Comparison of ENCODE assay signal across 8 mouse cellular contexts in the genomic region with DNA sequence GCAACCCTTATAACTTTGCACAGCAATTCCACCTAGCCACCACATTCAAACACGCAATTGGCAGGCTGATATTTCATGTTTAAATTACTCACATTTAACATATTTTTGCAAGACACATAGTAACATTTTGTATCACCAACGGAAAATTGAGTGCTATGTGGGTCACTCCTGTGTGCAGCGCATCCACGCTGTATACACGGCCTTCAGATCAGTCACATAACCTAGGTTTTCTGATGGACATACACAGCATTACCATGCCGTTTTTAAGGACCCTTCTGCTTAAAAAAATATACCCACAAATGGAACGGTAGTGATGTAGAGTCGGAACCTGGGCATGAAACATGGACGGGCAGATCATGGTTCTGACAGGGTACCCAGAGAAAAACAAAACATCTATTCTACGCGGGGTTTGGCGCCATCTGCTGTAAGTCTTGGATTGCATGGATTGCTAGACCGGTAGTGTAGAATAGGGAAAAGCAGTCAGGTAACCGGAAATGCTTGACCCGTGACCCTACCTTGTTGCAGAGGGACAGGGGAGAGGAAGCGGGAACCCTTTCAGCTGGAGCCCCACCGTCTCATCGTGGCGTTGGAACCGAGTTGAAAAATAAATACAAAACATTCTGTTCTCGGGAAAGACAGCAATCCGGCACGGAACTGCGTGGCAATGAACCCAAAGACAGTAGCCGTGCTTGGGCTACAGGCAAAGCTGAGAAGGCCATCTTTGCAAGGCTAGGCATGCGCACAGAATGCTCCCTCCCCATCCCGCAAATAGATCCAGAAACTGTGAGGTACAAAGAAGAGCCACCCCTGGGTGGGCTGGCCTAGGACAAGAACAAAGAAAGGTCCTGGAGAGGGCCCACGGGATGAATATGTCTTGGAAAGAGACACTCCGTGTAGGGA. TPM values are rescaled to one million over a fixed set of nuclear protein-coding genes. Genes with fewer than 3 reads are reported as not detected.
DNase-seq lines count a peak whose midpoint lies in the region; ATAC-seq and TF ChIP-seq lines count a peak whose summit lies in the region.

No protein-coding gene starts in this region.

- peak; percentile 92 for DNase-seq in 3T3-L1 (ENCODE audit: low read depth, low spot score)
- DNase-seq in adrenal gland, adult 18-20 months (ENCODE audit: low spot score in 2 of 2): peak; percentile 64 to 67
- peak; percentile 63 for DNase-seq in embryonic facial prominence, embryonic 10.5 days (ENCODE audit: low spot score)
- peak; percentile 79 for DNase-seq in limb, embryonic 11.5 days (ENCODE audit: low spot score)
- peak; percentile 60 for DNase-seq in thymus, adult 2 months

- peak overlapping the region; percentile 50 for H3K4me2 ChIP-seq in heart, embryonic 11.5 days
- no peak overlapping the region for H3K4me2 ChIP-seq in kidney, embryonic 14.5 days (replicated peaks; ENCODE audit: low read depth, low read length)
- no peak overlapping the region for H3K4me2 ChIP-seq in limb, embryonic 11.5 days (ENCODE audit: low read depth, severe bottlenecking)
- peak overlapping the region; percentile 36 for H3K4me2 ChIP-seq in midbrain, embryonic 16.5 days (ENCODE audit: low read length)

- H3K9ac ChIP-seq in heart, embryonic 11.5 days (ENCODE audit: low read depth, low read length): no peak overlapping the region
- H3K9ac ChIP-seq in kidney, embryonic 14.5 days (ENCODE audit: low read depth, low read length): no peak overlapping the region
- H3K9ac ChIP-seq in limb, embryonic 11.5 days (ENCODE audit: low read length): no peak overlapping the region
- H3K9ac ChIP-seq in midbrain, embryonic 16.5 days (ENCODE audit: low read depth, low read length): peak overlapping the region; percentile 21; the same call in 1 of the 2 replicates

- peak overlapping the region; percentile 36; the same call in 1 of the 2 replicates for H3K4me3 ChIP-seq in embryonic facial prominence, embryonic 10.5 days
- H3K4me3 ChIP-seq in heart, embryonic 11.5 days (ENCODE audit: low read depth, low read length): no peak overlapping the region
- no peak overlapping the region for H3K4me3 ChIP-seq in kidney, embryonic 14.5 days (ENCODE audit: low read length)
- H3K4me3 ChIP-seq in limb, embryonic 11.5 days (ENCODE audit: low read depth, low read length): no peak overlapping the region
- H3K4me3 ChIP-seq in midbrain, embryonic 16.5 days (ENCODE audit: low read depth, low read length): no peak overlapping the region
- H3K4me3 ChIP-seq in thymus, adult 2 months (ENCODE audit: control insufficient read depth, insufficient read depth, low read length): no peak overlapping the region

- H3K4me1 ChIP-seq in embryonic facial prominence, embryonic 10.5 days: peaks cover 10% of the 10 kb centered on the region; the same call in 1 of the 2 replicates
- no peaks in the 10 kb centered on the region for H3K4me1 ChIP-seq in heart, embryonic 11.5 days (ENCODE audit: control insufficient read depth, insufficient read depth, low read length)
- H3K4me1 ChIP-seq in kidney, embryonic 14.5 days (ENCODE audit: control insufficient read depth, insufficient read depth, low read length): 0 out of 2 replicates have a peak, but pooled peaks cover 7% of the 10 kb centered on the region
- no peaks in the 10 kb centered on the region for H3K4me1 ChIP-seq in limb, embryonic 11.5 days (ENCODE audit: control insufficient read depth, insufficient read depth, low read length)
- H3K4me1 ChIP-seq in midbrain, embryonic 16.5 days (ENCODE audit: control insufficient read depth, insufficient read depth, low read length): no peaks in the 10 kb centered on the region
- H3K4me1 ChIP-seq in thymus, adult 2 months (replicated peaks; ENCODE audit: control insufficient read depth, insufficient read depth, low read length): peaks cover 14% of the 10 kb centered on the region

- WGBS in embryonic facial prominence, embryonic 10.5 days: 44% methylated on average over 29 of the region's 29 CpGs
- 39% methylated on average over 29 of the region's 29 CpGs for WGBS in heart, embryonic 11.5 days (ENCODE audit: insufficient replicate concordance)
- WGBS in kidney, embryonic 14.5 days: 47% methylated on average over 29 of the region's 29 CpGs
- WGBS in limb, embryonic 11.5 days: 52% methylated on average over 29 of the region's 29 CpGs
- WGBS in midbrain, embryonic 16.5 days: 43% methylated on average over 29 of the region's 29 CpGs
- WGBS in thymus, adult 2 months: 45% methylated on average over 29 of the region's 29 CpGs

- no peak for TF ChIP-seq POLR2A in thymus, adult 2 months (IDR thresholded peaks at IDR 0.05; ENCODE audit: control insufficient read depth, extremely low read depth, insufficient read depth, low read length, poor library complexity)

- H3K9me3 ChIP-seq in embryonic facial prominence, embryonic 10.5 days: no peaks in the 10 kb centered on the region
- no peaks in the 10 kb centered on the region for H3K9me3 ChIP-seq in heart, embryonic 11.5 days (replicated peaks; ENCODE audit: control insufficient read depth, low read length)
- H3K9me3 ChIP-seq in kidney, embryonic 14.5 days (ENCODE audit: control insufficient read depth, low read length): no peaks in the 10 kb centered on the region
- H3K9me3 ChIP-seq in limb, embryonic 11.5 days (ENCODE audit: control insufficient read depth, low read length): no peaks in the 10 kb centered on the region
- no peaks in the 10 kb centered on the region for H3K9me3 ChIP-seq in midbrain, embryonic 16.5 days (replicated peaks; ENCODE audit: control insufficient read depth, low read length, poor library complexity, severe bottlenecking)

- ATAC-seq in heart, embryonic 11.5 days (replicated peaks; ENCODE audit: insufficient number of reproducible peaks, low FRiP score, low TSS enrichment): no peak
- peak; percentile 68 for ATAC-seq in kidney, embryonic 14.5 days (ENCODE audit: low FRiP score, low TSS enrichment)
- no peak for ATAC-seq in limb, embryonic 11.5 days (ENCODE audit: insufficient number of reproducible peaks, low FRiP score, low TSS enrichment, low read depth)
- peak; percentile 87 for ATAC-seq in midbrain, embryonic 16.5 days

- peaks cover 7% of the 10 kb centered on the region; the same call in 1 of the 2 replicates for H3K27me3 ChIP-seq in embryonic facial prominence, embryonic 10.5 days (replicated peaks; ENCODE audit: low read depth, poor library complexity, severe bottlenecking)
- H3K27me3 ChIP-seq in heart, embryonic 11.5 days (ENCODE audit: control insufficient read depth, insufficient read depth, low read length): no peaks in the 10 kb centered on the region
- no peaks in the 10 kb centered on the region for H3K27me3 ChIP-seq in kidney, embryonic 14.5 days (ENCODE audit: control insufficient read depth, insufficient read depth, low read length)
- H3K27me3 ChIP-seq in limb, embryonic 11.5 days (ENCODE audit: control insufficient read depth, insufficient read depth, low read length): no peaks in the 10 kb centered on the region
- H3K27me3 ChIP-seq in midbrain, embryonic 16.5 days (ENCODE audit: control insufficient read depth, insufficient read depth, low read depth, low read length): no peaks in the 10 kb centered on the region
- no peaks in the 10 kb centered on the region for H3K27me3 ChIP-seq in thymus, adult 2 months (ENCODE audit: control insufficient read depth, insufficient read depth, low read length)

- TF ChIP-seq CTCF in thymus, adult 2 months (IDR thresholded peaks at IDR 0.05; ENCODE audit: borderline replicate concordance, control insufficient read depth, extremely low read depth, insufficient read depth, low read length, poor library complexity): 0 out of 2 replicates have a peak, but pooled peaks have one; percentile 9

- H3K36me3 ChIP-seq in embryonic facial prominence, embryonic 10.5 days (replicated peaks): no peaks in the 10 kb centered on the region
- H3K36me3 ChIP-seq in heart, embryonic 11.5 days (ENCODE audit: control insufficient read depth, insufficient read depth, low read length): no peaks in the 10 kb centered on the region
- H3K36me3 ChIP-seq in kidney, embryonic 14.5 days (ENCODE audit: control insufficient read depth, insufficient read depth, low read length): no peaks in the 10 kb centered on the region
- H3K36me3 ChIP-seq in limb, embryonic 11.5 days (ENCODE audit: control insufficient read depth, insufficient read depth, low read length): no peaks in the 10 kb centered on the region
- no peaks in the 10 kb centered on the region for H3K36me3 ChIP-seq in midbrain, embryonic 16.5 days (ENCODE audit: control insufficient read depth, insufficient read depth, low read length)
- no peaks in the 10 kb centered on the region for H3K36me3 ChIP-seq in thymus, adult 2 months (ENCODE audit: control insufficient read depth, insufficient read depth, low read length)

- no peak overlapping the region; the same call in 1 of the 2 replicates for H3K27ac ChIP-seq in embryonic facial prominence, embryonic 10.5 days (replicated peaks)
- no peak overlapping the region for H3K27ac ChIP-seq in heart, embryonic 11.5 days (ENCODE audit: low read depth, low read length)
- no peak overlapping the region for H3K27ac ChIP-seq in kidney, embryonic 14.5 days (ENCODE audit: low read depth, low read length)
- H3K27ac ChIP-seq in limb, embryonic 11.5 days (replicated peaks; ENCODE audit: low read depth, low read length): no peak overlapping the region
- no peak overlapping the region for H3K27ac ChIP-seq in midbrain, embryonic 16.5 days (ENCODE audit: low read length)
- H3K27ac ChIP-seq in thymus, adult 2 months (ENCODE audit: control insufficient read depth, insufficient read depth, low read length): no peak overlapping the region

RNA-seq across cellular contexts. Expression of a gene that starts 16.5 kb away (rescaled TPM):
- total RNA-seq in adrenal gland, adult 18-20 months (2021): not detected
- polyA plus RNA-seq in embryonic facial prominence, embryonic 10.5 days (2016; fragmentation: Nextera tagmentation; extraction: Ambion mirVana): 0.45 TPM in 1 of 2 replicates, not detected in the other
- polyA plus RNA-seq in heart, embryonic 11.5 days (2014; fragmentation: Nextera tagmentation; extraction: Ambion mirVana): 0.26 TPM in 1 of 2 replicates, not detected in the other
- polyA plus RNA-seq in kidney, embryonic 14.5 days (2014; fragmentation: Nextera tagmentation; extraction: Ambion mirVana): 0.31 TPM in 1 of 2 replicates, not detected in the other
- polyA plus RNA-seq in limb, embryonic 11.5 days (2014; fragmentation: Nextera tagmentation; extraction: Ambion mirVana): 0.08 TPM in 1 of 2 replicates, not detected in the other
- 0.61 and 0.84 TPM in 2 replicates for polyA plus RNA-seq in midbrain, embryonic 16.5 days (2015; fragmentation: Nextera tagmentation; extraction: Ambion mirVana)
- 1.3 and 1.7 TPM in 2 replicates for polyA plus RNA-seq in thymus, adult 2 months (2012; rRNA removed)

RNA-seq across cellular contexts. Expression of a gene that starts 24.4 kb away (rescaled TPM):
- total RNA-seq in adrenal gland, adult 18-20 months (2021): not detected
- polyA plus RNA-seq in embryonic facial prominence, embryonic 10.5 days (2016; fragmentation: Nextera tagmentation; extraction: Ambion mirVana): not detected in 2 replicates
- polyA plus RNA-seq in heart, embryonic 11.5 days (2014; fragmentation: Nextera tagmentation; extraction: Ambion mirVana): not detected in 2 replicates
- not detected in 2 replicates for polyA plus RNA-seq in kidney, embryonic 14.5 days (2014; fragmentation: Nextera tagmentation; extraction: Ambion mirVana)
- not detected in 2 replicates for polyA plus RNA-seq in limb, embryonic 11.5 days (2014; fragmentation: Nextera tagmentation; extraction: Ambion mirVana)
- not detected in 2 replicates for polyA plus RNA-seq in midbrain, embryonic 16.5 days (2015; fragmentation: Nextera tagmentation; extraction: Ambion mirVana)
- 0.45 TPM in 1 of 2 replicates, not detected in the other for polyA plus RNA-seq in thymus, adult 2 months (2012; rRNA removed)

RNA-seq across cellular contexts. Expression of a gene that starts 38.4 kb away (rescaled TPM):
- 10 to 100 TPM; 19.0 to 28.7 TPM for total RNA-seq in adrenal gland, adult 18-20 months (2021)
- polyA plus RNA-seq in embryonic facial prominence, embryonic 10.5 days (2016; fragmentation: Nextera tagmentation; extraction: Ambion mirVana): 1.9 and 3.2 TPM in 2 replicates
- polyA plus RNA-seq in heart, embryonic 11.5 days (2014; fragmentation: Nextera tagmentation; extraction: Ambion mirVana): 6.9 and 8.4 TPM in 2 replicates
- 18.6 and 22.9 TPM in 2 replicates for polyA plus RNA-seq in kidney, embryonic 14.5 days (2014; fragmentation: Nextera tagmentation; extraction: Ambion mirVana)
- 6.7 and 8.2 TPM in 2 replicates for polyA plus RNA-seq in limb, embryonic 11.5 days (2014; fragmentation: Nextera tagmentation; extraction: Ambion mirVana)
- polyA plus RNA-seq in midbrain, embryonic 16.5 days (2015; fragmentation: Nextera tagmentation; extraction: Ambion mirVana): 13.7 and 22.1 TPM in 2 replicates
- 36.0 and 50.7 TPM in 2 replicates for polyA plus RNA-seq in thymus, adult 2 months (2012; rRNA removed)

Comparison
In these comparisons a context has a peak if more than half of its experiments do, and no peak if none do; other contexts are left out.
1. ATAC-seq: peak in kidney, embryonic 14.5 days (single experiment) and midbrain, embryonic 16.5 days (single experiment); none in heart, embryonic 11.5 days (single experiment) and limb, embryonic 11.5 days (single experiment).
2. H3K4me2 ChIP-seq: peak in heart, embryonic 11.5 days (single experiment) and midbrain, embryonic 16.5 days (single experiment); none in kidney, embryonic 14.5 days (single experiment) and limb, embryonic 11.5 days (single experiment).
3. Peak in every context shown above with its lines, with median percentiles within 50 percentile points of each other: DNase-seq.